Mouse (Mus musculus) kidney, postnatal 25 days (tissue): ENCODE results near the gene Sc5d.

Source experiments
- DNase-seq, 2 experiments: peaks; one replicate each; pipeline ENCODE4 v3.0.0; 2021; ENCODE audit warnings: mixed read lengths in 2 of 2

The Sc5d gene

DNA sequence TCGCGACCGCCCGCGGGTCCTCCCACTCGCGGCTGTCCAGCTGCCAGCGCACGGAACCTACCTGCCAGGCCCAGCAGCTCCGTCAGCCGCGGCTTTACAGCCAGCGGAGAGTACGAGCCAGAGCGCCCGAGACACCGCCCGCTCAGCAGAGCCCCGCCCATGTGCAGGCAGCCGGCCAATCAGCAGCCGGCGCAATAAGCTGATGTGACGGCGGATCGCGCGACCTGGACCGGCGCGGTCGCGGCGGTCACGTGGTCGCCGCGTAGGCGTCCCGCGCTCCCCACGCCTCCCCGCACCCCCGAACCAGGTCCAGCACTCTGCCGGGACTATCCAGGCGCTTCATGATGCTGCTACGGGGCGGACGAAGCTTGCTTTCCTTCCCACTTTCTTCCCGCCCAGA lies at the start of gene Sc5d:
Gene Sc5d, minus strand, starts transcription at position 112 of the 400 bp plus-strand sequence.
- peak; percentile 96 to 98 for DNase-seq

DNA sequence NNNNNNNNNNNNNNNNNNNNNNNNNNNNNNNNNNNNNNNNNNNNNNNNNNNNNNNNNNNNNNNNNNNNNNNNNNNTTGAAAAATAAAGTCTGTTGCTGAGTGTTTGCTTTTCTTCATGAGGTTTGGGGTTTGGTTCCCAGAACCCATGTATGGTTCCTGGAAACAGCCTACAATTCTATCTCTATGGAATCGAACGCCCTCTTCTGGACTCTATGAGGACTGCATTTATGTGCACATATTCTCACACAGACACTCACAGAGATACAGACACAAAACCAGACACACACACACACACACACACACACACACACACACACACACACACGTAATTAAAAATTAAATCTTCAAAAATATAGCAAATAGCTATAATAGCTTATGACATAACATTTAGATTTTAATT lies 47.3 kb upstream of the Sc5d start:
- DNase-seq = no peak

DNA sequence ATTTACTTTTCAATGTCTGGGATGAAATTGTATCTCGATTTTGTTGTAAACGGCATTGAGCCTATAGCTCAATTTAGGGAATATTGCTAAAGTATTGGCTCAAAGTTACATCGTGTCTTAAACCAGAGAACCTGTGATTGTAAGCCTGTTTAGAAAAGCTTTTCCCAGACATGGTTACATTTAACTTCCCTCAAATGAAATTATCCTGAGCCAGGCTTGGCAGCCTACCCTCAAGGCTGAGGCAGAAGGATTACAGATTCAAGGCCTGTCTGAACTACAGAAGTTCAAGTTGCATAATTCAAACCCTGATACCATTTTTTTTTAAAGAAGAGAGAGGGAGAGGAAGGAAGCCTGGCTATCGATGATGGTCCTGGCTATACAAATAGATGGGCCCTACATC lies 39.8 kb upstream of the Sc5d start:
- no peak for DNase-seq

DNA sequence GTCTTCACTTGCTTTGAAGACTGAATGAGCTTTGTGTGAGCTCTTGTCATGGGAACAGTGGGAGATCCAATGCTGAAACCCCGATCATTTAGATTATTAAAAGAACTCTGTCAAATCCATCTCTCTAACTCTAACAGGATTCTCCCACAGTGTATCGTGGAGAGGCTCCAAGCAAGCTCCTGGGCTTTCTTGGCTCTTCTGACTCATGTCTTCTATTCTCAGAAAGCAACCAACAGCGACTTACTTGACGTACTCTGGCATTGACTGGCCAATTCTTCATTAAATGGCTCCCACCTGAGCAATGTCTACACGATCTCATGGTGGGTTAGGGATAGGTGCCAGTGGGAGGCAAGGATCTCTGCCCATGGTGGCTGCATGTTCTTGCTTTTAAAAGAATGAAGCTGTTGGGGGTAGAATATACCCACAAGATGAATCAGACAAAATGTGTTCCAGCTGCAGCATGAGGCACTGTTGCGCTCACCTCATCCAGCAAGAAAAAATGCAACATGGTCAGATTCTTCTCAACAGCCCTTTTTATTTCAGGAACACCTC lies 37.1 kb upstream of the Sc5d start:
- DNase-seq = no peak

DNA sequence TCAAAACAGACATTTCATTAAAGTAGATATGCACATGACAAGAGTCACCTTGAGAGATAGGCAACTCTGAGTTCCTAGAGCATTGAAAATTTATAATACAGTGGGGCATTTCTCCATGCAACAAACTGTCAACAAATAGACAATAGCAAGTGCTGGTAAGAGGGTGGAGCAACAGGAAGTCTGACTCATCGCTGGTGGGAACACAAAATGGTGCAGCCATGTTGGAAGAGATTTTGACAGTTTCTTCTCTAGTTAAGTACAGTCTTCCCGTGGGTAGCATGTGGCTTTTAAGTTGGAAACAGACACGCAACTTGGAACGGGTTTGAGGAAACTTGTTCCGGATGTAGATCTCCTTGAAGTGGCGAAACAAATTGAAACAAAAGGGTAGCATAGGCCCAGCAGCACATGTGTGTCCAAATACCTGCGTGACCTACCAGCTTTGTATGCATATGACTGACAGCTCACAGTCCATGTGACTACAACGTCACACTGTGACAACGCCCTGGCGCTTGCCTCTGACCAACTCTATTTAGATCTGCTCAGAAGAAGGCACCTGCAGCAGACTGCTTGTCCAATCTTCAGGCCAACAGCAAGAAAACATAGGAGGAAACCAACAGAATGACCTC lies 32.4 kb upstream of the Sc5d start:
- no peak for DNase-seq

DNA sequence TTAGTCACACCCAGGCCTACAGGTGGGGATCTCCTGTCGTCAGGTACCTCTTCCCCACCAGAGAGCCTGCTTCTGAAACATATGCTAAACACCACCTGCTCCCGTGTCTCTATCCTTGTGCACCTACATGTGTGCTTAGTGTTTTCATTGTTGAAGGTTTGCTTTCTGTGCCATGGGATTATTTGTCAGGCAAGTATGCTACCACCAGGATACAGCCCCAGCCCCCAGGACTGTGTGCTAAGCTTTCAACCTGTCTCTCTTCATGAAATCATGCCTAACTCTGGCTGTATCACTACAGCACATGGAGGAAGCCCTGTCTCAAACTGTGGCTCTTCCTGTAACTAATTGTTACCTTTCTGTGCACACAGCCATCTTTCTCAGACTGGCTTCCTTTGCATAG lies 30.1 kb upstream of the Sc5d start:
- no peak for DNase-seq

DNA sequence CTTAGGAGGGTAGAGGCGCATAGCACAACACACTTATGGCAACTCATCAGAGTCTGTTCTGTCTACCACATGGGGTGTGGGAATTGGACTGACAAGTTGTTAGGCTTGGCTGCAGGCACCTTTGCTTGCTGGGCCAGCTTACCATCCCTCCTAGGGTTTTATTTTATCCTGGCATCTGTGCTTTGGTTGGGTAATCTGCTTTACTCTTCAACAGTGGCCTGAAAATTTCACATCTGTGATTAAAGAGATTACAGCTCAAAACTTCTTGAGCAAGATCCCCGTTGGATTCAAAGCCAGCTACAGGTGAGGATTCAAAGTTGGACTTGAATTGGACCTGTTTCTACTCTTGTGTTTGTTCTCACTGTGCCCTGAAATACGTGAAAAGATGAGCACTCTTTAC lies 29.5 kb upstream of the Sc5d start:
- DNase-seq = no peak

DNA sequence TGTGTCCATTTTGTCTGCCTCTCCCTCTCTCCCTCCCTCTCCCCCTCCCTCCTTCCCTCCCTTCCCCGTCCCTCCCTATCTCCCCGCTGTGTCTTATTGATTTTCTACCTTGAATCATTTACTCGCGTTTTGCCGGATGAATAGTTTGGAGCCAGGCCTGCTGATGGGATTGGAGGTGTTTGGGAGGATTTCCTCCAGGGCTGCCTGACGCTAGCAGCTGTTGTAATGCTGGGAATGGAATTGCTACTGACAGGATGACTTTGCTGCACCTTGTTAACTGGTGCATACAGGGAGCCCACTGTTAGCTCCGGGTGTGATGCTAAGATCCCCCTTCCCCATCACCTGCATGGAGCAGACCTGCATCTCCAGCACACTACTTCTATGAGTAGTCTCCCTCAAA lies 29.0 kb upstream of the Sc5d start:
- no peak for DNase-seq

DNA sequence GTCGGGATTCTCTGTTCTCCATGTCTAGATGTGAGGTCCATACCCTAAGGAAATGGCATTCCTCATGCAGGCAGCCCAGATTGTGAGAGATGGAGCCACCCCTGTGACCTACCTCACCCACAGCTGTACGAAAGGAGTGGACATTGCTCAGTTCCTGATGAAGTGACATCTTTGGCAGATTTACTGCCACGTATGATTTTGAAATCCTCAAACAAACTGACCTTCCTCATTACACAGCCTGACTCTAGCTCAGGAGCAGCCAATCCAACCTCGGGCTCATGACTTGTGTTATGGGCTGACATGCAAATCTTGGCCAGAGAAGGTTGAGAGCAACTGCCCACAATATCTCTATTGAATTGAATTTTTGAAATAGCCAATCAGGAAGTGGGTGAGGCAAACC lies 15.6 kb upstream of the Sc5d start:
- no peak for DNase-seq

DNA sequence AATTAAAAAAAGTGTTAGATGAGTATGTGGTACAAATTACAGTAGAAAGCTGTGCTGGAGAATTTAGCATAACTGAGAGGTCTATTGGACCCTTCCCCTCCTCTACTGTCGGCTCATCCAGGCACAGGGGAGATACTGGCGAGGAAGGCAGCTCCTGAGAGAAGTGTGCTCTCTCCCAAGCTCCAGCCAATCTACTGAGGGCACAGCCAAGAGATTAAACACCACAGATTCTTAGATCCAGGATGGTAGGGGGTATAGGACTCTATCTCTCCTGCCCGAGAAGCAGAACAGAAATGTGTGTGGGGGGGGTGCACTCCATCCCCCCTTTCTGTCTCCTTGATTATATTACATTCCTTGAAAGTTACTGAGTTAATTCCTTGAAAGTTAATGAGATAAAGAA lies 14.0 kb upstream of the Sc5d start:
- DNase-seq = no peak

DNA sequence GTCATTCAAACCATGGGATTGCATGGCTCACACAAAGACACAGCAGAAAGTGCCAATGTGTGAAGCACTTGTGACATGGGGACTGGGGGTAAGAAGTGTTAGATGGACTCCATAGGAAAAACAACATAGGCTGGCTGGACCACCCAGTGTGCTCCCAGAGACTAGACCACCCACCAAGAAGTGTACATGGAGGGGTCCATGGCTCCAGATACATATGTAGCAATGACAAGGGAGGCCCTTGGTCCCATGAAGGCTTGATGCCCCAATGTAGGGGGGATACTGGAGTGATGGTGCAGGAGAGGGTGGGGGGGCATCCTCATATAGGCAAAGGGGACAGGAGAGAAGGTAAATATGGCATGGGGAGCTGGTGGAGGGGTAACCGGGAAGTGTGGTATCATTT lies 13.6 kb upstream of the Sc5d start:
- no peak for DNase-seq

DNA sequence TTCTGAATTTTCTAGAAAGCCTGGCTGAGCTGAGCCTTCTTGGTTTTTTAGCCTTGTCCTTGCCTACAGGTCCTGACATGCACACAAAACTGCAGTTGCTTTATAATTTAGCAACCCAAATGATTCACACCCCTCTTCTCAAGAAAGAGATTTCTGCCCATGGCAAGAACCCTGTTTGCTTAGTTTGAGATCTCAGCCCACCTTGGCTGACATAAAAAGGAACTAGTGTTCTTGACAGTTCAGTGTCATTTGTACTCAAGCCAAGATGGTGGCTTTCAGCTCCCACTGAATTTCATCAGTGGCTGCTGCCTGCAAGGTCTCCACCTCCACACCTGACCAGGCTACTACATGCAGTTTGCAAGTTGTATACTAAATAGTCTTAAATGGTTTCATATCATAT lies 13.1 kb upstream of the Sc5d start:
- no peak for DNase-seq

DNA sequence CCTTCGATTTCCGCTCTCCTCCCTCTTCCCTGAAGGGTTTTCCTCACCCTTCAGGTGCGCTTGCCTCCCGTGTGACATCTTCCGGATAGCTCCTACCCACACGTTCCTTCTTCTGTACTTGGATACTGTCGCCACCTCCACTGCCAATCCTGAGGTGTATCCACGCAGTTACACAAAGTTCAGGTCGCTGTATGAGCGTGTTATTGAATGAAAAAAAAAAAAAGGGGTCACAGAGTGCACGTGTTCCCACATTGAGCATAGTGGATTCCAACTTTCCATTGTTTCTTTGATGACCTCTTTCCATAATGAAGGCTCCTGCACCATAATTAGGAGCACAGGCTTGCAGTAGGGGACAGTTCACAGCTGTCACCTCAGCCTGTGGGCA lies 11.7 kb upstream of the Sc5d start:
- DNase-seq = no peak

DNA sequence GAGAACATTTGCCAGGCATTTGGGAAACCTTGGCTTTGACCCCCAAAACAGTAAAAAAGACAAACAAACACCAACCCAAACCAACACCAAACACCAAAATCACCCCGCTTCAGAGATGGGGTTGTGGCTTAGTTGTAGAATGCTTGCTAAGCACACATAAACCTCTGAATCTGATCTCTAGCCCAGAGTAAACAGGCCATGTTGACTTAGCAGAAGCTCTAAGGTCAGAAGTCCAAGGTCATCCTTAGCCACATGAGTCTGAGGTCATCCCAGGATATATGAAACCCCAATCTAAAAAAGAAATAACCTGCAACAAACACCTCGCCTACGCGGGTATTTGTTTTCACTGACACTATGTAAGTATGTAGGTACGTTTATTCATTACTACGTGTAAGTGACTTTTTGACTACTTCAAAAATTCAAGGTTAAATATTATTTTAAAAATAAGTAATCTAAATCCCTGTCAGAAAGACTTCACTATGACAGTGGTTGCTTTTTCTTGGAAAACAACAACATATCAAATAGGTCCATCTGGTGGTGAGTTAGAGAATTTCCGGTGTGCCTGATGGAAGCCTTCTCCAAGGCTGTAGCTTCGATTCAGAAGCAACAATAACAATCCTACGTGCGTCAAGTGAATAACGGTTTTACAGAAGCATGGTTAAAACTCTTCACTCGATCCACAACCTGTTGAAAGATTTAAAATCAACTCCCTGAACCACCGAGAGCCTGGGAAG lies 11.1 kb upstream of the Sc5d start:
- DNase-seq = peak in 1 of 2 experiments; percentile 38

DNA sequence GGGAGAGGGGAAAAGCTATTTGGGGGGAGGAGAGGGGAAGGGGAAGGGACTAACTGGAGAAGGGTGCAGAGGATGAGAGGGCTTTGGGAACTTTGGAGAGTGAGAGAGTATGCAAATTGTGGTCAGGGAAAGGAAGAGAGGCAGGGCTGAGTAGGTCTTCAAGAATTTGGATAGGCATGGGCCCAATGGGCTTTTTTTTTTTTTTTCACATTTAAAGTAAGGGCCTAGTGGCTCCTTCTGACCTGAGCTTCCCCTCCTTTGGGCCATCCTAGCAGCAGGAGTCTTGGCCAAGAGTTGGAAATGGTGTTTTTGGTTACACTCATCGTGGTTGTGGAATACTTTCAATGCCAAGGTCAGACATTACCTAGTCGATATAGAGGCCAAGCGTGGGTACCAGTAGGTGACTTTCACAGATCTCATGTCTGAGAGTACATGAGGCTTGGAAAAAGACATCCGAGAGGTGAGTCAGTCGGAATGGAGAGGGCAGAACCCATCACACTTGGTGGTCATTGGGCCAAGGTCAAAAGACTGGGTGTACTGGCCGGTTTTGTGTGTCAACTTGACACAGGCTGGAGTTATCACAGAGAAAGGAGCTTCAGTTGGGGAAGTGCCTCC lies 9.7 kb upstream of the Sc5d start:
- DNase-seq = no peak

DNA sequence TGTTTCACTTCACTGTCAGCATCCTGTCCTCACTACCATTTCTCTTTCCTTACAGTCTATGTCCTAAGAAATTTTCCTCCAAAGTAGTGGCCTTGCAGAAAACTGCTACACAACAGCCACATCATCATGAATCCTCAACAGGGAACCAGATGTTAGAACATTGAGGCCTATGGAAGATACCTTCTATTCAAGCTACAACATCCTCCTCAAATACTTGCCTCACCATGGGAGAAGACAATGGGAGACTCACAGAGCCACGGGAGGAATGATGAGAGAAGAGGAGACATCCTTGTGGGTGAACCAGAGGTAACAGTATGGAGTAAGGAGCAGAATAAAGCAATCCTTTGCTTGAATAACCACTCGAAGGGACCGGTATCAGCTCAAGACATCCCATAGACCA lies 9.1 kb upstream of the Sc5d start:
- DNase-seq = no peak

DNA sequence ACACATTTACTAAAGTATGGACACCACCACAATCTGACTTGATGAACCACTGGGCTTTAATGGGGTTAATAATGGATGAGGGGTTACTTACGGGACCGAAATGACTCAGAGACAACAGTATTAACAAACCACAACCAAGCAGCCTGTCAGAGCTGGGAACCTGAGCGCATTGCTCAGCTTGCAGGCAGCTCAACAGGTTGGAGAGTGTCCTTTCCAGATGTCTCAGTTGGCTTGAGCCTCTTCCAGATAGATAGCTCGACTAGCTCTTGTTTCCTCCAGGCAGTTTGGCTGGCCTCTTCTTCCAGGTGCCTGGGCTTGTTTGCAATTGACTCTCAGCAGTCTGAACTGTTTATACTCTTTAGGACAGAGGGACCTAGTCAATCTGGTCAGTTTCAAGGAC lies 8.6 kb upstream of the Sc5d start:
- no peak for DNase-seq

DNA sequence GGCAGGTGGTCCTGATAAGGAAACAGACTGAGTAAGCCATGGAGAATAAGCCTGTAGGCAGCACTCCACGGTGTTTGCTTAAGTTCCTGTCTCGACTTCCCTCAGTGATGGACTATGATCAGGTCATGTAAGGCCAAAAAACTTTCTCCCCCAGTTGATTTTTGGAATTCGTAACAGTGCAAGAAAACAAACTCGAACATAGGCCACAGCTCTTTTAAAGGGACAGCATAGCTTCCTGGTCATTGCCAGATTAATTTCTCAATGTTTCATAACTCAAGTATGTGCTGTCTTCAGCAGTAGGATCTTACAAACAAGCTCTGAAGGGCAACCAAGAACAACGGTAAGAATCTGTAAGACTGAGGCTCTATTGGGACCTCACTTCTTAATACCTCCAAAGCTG lies 7.4 kb upstream of the Sc5d start:
- no peak for DNase-seq

DNA sequence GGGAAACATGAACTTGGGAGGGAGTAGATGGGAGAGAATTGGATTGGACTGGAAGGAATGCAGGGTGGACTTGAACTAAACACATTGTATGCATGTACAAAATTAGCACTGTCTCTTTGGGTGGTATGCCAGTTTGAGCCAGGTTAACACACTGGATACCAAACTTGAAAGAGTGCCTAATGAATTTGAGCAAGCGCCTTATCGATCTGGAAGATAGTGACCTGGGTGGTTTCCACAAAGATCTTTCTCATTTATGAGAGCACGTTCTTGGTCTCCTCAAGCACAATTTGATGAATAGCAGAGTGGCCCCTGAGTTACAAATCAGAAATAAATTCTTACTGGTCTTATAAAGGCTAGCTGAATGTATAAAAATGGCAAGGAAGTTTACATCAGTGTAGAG lies 6.6 kb upstream of the Sc5d start:
- no peak for DNase-seq

DNA sequence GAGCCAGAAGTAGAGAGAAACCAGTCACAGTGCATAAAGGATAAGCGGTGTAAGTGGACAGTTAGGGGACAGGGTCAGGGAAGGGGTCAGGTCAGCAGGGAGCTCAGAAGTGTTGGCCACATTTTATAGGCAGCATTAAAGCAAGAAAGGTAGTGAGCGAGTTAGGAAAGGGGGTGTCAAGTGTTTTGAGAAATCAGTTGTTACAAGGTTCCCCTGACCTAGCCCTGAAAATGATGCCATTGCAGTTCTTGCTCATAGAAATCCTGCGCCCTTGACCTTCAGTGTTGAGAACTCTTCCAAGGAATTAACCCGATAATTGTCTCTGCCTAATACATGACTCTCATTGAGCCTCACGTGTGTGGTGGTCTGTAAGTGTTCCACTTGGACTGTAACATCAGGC lies 6.0 kb upstream of the Sc5d start:
- DNase-seq = no peak

DNA sequence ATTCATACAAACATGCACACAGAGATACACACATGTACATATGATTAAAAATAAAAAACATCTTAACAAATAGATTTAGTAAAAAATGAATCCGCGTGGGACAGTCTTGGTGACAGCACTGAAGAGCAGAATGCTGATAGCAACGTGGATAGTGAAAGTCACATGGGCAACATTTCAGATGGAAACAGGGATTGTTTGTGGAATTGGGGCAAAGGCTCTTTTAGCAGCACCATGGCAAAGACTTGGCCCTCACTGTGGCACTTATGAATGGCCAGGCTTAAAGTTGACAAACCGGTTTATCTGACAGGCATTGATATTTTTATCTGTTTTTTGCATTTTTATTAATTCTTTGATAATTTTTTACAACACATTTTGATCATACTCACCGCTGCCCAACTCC lies 4.3 kb upstream of the Sc5d start:
- DNase-seq = no peak

DNA sequence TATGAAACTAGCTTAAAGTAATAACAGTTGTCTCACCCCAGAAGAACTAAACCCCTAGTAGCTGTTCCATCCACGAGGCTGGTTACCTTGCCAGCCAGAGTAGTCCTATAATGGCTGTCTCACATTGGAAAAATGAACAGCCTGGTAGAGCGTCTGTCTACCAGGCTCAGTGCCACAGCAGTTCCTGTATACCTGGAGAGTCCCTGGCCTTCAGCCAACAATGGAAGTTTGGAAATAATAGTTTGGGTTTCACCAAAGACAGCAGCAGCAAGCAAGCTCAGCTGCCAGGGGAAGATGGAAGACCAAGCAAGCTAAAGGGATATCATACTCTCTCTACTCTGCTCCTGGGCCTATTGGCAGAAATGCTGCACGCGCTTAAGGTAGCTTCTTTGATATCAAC lies 1.3 kb upstream of the Sc5d start:
- DNase-seq = no peak

DNA sequence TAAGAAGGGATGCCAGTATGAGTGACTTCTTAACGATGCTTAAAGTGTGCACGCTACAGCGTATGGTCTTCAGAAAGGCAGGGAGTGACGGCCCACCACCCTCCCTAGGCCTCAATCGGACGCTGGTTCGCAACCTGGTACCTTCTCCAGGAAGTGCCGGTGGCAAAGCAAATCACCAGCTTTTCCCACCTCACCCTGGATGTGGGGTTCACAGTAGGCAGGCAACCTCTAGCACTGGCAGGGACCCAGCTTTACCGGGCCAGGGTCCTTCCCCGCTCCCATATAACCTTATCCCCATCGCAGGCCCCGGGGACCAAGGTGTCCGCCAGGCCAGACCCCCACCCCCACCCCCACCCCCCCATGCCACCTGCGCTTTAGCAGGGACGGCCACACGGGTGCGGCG lies 346 bp downstream of the Sc5d start:
- peak; percentile 8 to 50 for DNase-seq

DNA sequence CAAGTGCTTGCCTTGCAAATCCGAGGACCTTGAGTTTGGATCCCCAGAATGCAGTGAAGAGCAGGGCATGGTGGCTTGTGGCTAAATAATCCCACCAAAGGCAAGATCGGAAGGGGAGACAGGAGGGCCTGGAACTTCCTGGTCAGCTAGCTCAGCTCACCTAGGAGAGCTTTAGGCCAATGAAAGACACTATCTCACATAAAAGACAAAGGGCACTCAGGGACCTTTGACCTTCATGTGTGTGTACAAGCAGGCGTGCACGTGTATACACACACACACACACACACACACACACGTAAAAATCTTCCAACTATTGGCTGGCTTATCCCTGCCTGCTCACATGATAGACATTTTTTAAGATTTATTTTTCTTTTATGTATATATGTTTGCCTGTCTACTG lies 3.6 kb downstream of the Sc5d start:
- no peak for DNase-seq
